Mouse (Mus musculus) adrenal gland, postnatal 4 days (tissue): ENCODE measurements around the gene Amer2. TPM values are rescaled to one million over a fixed set of nuclear protein-coding genes. Genes with fewer than 3 reads are reported as not detected.
"Not testable (repeated sequence)": the region's sequence is repeated elsewhere in the genome, so short reads cannot be mapped to it uniquely, and the experiment has no call there.

Experiments used
- DNase-seq, 2 experiments: peaks; one replicate each; pipeline ENCODE4 v3.0.0; 2021 to 2022; ENCODE audit warnings: low spot score in 2 of 2, mixed read lengths in 2 of 2
- long read RNA-seq, 2 experiments: library from polyadenylated mRNA; stranded (forward); transcript quantifications; one replicate each; pipeline ENCODE4 v2.0.0; 2021
- total RNA-seq, 2 experiments: library from RNA; stranded (reverse); gene quantifications; 2 replicates each; pipeline ENCODE4 v1.2.3; 2021

The Amer2 gene
- total RNA-seq: 1 to 10 TPM; 5.4 to 5.8 TPM
- long read RNA-seq, experiment 1: 0 reads
- long read RNA-seq, experiment 2, full-length matches to known transcripts: 8 of 16 reads
- long read RNA-seq, experiment 2, partial matches to known transcripts: 6 of 16 reads
- long read RNA-seq, experiment 2, other reads (novel, unspliced or antisense): 2 of 16 reads

DNA sequence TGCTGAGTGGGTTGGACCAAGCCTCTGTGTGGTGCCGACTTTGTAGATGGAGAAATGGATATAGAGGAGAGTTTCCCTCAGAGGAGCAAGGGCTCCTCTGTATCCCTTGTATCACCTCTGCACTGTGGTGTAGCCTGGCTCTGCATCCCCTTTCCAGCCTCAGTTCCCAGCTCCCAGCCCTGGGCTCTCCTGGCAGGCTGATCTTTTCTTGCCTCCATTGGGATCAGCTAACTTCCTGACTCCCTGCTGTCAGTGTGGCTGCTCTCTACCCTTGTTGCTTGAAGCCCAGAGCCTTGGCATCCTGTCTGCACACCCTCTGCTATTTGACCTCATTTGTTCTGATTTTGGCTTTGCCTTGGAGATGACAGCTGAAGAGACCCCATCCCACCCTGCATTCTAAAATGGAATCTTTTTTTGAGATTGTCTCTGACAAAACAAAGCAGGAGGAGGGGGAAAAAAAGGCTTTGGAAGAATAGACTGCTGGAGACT is at the start of gene Amer2:
Amer2 (plus strand) TSS at position 439 of the 489 bp plus-strand sequence.
- no peak for DNase-seq

DNA sequence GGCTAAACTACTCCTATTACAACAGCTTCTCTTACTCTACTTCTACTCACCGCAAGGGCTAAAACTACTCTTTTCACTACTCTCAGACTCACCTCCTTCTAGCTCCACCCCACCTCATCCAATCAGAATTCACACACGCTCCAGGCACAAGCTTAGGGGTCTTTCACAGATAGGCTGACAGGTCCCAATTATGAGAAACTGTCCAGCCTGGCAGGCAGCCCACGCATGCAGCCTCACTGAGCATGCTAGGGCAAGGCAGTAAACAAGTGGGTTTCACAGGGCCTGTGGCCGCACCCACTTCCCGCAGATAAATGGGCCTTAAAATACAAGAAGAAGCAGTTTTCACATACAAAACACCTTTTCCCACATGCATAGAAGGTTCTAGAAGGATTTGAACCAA is 33.1 kb upstream of the Amer2 start:
- DNase-seq: not testable (repeated sequence)

DNA sequence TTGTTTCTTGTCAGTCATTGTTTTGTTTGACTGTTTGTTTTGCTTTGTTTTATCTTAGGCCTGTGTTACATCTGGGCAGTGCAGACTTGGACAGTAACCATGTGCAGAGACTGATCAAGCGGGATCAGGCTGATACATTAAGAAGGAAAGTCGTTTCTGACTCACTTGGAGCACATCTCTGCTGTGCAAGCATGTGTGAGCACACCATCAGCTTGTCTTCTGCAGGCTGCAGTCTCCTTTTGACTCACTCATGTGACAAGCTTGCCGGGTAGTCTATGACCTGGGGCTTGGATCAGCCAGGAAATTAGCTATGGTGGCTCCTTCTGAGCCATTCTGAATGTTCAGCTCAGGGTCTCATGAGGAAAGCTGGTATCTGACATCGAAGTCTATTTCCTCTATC is 32.5 kb upstream of the Amer2 start:
- DNase-seq: no peak

DNA sequence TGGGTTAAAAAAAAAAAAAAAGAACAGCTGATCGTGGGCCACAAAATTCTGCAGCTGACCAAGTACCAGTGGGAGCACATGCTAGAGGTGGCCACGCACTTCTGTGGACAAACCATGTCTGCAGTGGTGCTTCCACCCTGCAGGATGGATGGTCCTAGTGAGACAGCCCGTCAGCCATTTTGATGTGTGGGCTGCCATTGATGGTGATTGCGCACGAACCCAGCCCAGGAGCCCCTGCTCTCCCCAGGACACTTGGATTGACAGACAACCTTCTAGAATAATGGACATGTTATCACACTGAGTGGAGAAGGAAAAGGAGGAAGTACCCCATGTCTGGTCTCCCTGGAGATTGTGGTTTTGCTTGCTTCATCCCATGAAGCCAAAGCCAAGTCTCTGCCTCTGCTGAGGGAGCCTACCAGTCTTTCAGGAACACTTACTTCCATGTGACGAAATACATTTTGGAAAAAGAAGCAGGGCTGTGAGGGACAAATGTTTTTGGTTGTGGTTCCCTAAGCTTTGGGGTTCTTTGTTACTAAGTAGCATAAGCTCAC is 27.7 kb upstream of the Amer2 start:
- no peak for DNase-seq

DNA sequence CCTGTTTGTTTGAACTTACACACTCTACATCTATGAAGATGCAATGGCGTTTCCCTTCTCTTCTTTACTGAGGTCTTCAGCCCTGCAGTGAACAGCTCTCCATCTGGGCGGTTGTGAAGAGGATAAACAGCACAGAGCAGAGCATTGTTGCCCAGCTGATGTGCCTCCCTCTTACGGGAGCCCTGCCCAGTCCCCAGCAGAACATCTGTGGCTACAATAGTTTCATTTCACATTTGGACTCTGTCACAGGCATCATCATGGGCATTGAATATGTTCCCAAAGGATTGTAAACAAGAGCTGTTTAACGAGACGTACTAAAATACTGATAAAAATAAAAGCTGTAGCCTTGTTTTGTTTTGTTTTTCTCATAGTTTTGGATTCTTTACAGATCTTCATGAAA is 14.7 kb upstream of the Amer2 start:
- DNase-seq: no peak

DNA sequence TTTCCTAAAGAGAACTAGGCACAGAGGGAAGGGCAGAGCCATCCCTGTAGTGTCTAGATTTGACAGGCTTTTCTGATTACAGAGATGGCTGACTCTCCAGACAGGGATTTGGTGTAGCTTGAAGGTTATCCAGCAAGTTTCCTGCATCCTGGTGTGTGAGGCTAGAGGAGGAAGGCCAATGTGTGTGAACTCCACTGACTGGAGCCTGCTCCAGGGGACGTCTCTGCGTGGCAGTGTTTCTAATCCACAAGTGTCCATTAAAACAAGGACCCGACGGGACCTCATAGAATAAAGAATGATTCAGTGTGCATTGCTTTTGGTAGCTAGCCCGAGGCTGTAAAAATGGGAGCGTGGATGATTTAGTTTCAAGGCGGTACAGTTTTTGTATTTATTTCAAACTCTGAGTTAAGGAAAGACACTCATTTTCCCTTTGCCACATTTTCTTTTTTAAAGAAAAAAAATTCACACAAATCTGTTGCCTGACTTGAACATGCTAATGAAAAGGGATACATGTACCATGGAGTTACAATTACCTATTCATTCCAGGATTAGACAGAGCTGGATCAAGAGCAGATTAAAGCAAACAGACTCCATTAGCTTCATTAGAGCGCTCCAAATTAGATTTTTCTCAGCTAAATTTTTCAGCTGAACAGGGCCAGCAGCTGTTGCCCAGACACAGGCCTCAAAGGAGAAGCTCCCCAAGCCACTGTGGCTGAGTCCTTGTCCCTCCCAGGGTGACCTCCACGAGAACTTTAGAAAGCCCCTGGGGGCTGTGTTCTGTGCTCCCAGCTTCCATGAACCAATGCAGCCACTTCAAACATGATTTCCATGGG is 11.5 kb upstream of the Amer2 start:
- no peak for DNase-seq

DNA sequence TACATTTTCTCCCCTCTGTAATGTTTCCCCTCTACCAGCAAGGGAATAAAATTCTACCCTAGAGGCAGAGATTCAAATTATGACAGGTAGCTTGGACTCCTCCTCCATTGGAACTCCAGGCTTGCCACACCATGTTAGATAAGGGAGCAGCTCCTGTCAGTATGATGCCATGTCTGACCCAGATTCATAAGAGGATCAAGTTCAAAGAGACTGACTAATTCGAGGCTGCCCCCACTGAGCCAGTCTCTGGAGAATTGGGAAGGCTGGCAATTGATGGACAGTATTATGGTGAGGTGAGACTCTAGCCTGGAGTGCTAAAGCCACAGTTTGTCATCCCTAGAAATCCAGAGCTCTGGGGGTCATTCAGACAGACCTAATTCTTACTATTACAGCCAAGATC is 6.3 kb upstream of the Amer2 start:
- DNase-seq: no peak

DNA sequence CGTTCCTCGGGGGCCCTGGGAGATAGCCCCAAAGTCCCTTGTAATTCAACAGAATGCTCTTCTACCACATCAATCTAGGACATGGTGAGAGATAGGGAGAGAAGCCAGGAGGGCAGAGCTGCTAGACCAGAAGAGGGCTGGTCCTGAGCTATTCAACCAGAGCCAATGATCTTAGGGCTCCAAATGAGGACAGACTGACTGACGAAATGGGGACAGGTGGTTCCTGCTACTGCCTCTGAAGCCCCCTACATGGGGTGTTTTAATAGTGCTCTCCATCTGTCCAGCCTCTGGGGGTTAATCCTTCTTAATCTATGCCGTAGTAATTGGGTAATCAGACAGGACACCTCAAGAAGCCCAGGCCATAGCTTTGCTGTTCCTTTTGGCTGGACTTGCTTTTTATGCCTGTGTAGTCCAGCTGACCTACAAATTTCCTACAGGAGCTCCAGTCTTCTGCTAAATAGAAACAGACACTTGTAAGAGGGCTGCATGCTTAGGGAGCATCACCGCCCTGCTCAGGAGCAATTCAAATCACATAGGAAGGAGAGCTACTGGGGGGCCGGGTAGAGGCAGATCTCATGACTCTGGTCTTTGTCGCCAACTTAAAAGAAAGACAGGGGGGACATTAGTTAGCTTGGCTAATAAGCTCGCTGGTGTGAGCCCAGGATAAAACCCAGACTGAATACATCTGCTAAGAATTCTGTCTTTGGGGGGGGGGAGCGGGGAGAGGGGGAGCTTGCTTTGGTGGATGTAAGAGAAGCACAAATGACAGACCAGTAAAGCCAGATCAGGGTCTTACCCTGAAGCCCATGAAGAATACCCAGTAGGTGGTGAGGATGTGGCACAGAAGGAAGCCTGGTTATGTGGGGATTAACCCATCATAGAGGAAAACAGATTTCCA is 4.0 kb upstream of the Amer2 start:
- DNase-seq: no peak

DNA sequence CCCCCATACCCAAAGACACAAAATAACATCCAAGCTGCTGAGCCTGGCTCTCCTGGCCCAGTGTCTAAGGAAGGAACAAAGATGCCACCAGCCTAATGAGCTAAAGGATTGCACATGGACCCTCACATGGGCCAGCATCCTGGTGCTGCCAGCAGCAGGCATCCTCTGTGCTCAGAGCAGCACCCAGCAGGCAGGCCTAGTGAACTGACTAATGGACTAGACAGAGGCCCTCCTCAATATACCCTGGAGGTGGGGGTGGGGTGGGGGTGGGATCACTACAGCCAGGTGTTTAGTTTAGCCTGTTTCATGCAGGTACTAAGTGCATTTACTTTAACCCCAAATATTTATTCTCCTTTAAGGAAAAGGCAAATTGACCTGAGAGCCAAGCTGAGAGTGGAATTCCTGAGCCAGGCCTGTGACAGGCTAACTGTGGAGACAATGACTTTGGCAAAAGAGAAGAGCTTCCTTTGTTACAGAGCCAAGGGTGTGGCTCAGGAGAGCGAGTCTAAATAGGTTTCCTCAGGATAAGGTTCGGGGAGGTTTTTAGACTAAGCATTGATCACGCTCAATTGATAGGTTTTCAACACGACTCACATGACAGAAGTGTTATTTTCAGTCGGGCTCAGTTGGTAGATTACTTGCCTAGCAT is 3.3 kb upstream of the Amer2 start:
- DNase-seq: no peak

DNA sequence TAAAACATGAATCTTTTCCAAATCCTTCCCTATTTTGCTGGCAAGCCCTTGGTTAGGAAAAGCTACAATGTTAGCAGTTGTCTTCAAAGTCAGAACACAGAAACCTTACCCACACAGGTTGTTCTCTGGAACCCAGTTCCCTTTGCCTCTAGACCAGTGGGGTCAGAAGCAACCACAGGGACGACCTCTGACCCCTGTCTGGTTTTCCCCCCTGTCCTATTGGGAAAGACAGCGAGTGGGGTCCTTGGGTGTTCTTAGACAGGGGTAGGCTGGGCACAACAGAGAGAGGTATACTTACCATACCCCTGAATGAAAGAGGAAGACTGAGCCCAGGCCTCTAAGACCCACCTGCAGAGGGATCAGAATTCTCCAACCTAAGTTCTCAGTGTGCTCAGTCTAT is 4.0 kb downstream of the Amer2 start:
- DNase-seq: no peak

DNA sequence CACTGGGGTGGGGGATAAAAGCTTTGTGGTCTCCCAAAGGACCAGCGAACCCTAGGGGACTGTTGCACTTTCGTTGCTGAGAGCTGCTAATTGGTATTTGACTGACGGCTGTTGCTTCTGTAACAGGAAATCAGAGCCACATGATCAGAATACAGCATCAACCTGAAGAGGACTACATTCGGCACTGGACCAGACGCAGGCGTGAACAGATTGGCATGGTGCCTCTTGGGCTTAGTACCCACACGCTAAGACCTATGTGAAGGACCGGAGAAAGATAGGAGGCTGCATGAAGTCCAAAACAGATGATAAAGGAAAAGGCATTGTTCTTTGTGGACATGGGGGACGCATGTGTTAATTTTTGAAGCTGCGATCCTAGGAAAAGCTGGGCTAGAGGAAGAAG is 4.5 kb downstream of the Amer2 start:
- no peak for DNase-seq

DNA sequence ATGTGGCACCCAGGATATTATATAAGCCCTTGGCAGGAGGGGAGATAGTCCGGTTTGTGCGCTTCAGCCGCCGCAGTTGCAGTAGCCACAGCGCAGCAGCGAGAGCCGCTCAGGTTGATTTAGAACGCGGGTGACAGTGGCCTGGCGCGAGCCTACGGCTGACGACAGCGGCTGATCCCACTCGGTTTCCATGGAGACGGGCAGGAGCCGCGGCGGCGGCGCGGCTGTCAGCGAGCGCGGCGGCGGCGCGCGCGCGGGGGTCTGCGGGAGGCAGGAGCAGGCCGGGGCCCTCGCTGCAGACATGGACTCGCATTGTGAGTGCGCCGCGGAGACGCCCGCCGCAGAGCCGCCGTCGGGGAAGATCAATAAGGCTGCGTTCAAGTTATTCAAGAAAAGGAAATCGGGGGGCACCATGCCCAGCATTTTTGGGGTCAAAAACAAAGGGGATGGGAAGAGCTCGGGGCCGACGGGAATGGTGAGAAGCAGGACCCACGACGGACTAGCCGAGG is 5.1 kb downstream of the Amer2 start:
- DNase-seq: peak; percentile 25 to 44

DNA sequence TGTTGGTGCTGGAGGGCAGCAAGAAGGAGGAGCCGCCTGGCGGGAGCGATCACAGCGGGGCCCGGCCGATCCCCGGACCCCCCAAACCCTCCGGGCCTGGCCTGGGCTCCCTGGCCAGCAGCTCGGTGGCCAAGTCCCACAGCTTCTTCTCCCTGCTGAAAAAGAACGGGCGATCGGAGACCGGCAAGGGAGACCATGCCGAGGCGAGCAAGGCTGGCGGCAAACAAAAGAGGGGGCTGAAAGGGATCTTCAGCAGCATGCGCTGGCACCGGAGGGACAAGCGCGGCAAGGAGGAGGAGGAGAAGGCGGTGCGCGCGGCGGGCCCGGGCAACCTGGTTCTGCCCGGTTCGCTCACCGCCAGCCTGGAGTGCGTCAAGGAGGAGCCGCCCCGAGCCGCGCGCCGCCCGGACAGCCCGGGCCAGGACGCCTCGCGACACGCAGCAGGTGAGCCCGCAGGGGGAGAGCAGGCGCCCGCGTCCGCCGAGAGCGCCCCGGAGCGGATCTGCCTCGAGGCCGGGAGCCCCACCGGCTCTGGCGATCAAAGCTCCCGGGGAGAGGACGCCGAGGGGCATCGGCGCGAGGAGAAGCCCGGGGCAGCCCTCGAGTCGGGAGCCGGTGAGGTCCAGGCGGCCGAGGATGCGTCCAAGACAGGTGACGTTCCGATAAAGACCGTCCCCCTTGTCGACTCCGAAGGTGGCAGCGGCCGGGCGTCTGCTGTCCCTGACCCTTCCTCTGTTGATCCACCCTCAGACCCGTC is 5.7 kb downstream of the Amer2 start:
- DNase-seq: peak in 1 of 2 experiments; percentile 12

DNA sequence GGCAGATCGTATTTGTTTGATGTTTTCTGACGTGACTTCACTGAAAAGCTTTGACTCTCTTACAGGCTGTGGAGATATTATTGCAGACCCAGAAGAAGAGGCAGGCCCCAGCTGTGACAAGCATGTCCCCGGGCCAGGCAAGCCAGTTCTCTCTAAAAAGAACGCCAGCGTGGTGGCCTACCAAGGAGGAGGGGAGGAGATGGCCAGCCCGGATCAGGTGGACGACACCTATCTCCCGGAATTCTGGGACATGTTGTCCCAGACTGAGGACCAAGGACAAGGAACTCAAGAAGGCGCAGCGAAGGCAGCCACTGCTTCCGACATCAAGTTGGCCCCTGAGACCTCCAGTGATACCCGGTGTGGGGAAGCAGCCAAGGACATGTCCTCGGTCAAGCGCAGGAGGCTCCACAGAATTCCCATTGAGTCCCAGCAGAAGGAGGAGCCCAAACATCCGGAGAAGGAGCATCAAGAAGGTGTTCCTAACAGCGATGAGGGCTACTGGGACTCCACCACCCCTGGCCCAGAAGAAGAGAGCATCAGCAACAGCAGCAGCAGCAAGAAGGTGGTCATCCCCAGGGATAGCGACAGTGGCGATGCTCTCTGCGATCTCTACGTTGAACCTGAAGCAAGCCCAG is 6.4 kb downstream of the Amer2 start:
- no peak for DNase-seq

DNA sequence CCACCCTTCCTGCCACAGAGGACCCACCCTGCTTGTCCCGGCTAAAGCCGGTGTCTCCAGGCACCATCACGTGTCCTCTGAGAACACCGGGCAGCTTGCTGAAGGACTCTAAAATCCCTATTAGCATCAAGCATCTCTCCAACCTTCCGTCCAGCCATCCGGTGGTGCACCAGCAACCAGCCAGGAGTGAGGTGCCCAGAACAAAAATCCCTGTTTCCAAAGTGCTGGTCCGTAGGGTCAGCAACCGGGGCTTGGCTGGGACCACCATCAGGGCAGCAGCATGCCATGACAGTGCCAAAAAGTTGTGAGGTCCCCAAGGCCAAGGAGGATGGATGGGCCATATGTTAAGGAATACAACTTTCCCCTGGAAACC is 6.9 kb downstream of the Amer2 start:
- DNase-seq: no peak

DNA sequence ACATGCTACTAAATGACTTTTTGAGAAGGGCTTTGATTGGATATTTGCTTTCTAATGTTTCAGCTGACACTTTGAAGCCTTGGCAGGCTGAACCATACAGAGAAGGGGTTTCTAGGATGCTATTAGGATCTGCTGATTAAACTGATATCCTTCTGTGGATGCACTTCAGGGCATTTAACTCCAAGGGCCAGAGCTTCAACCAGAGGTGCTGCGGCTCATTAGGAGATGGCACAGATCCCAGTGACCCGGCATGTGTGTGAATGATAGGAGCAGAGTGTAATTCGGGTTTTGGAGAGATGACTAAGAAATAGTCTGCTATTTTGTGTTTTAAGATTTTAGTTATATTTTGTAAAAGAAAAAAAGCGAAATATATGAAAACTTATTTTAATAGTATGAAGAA is 8.6 kb downstream of the Amer2 start:
- no peak for DNase-seq

DNA sequence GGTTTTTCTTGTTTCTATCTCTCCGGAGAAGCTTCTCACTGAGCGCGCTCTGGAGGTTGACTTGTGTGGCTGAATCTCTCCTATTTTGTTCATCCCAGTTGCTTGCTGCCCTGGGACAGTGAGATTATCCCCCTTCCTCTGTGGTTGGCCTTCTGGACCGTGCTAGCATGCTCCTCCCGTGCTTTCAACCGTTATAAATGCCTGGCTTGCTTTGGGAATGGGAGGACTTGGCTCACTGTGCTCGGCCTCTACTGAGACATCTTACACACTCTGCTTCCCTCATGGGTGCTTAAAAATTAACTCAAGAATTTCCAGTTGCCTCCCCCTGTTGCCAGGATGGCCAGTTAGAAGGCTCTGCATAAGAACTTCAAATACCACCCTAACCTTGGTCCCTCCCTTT is 10.8 kb downstream of the Amer2 start:
- DNase-seq: no peak

DNA sequence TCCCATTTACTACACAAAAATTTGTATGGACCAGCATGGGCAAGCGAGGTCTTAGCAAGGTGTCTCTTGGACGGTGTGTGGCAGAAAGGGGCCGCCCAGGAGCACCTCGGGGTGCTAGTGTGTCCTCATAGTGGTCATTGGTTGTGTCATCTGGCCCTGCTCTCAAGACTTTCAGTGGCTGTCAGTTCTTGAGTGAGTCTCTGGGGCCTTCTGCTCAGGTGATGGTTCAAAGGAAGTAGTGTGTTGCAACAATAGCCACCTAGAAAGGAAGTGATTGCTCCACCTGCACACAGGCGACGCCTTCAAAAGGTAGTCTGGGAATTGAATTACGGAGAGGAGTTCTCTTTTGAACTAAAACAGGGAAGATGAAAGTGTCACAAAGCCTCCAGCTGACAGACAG is 11.2 kb downstream of the Amer2 start:
- no peak for DNase-seq

DNA sequence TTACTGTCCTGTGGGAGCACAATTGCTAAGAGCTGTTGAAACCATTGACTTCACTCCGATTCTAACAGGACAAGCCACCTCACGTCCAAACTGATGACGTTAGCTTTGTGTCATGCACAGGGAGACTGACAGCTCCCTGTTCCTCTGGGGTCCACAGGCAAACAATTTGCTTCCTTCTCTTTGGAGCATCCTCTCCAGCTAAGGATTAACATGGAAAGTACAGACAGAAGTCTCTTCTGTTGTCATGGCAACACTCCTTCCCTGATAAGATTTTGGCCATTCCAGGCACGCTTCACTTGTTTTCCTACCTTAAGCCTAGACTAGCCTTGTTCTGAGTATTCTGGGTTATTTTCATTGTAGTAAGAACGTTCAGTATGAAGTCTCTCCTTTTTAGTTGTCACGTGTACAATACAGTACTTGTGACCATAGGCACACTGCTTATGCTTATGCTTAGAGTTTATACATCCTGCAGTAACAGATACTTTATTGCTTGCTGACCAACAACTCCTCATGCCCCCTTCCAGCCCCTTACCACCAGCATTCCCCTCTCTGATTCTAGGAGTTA is 12.1 kb downstream of the Amer2 start:
- DNase-seq: no peak
